Mouse (Mus musculus) stomach, embryonic 16.5 days (tissue): ENCODE measurements around the gene Mllt11. TPM values are rescaled to one million over a fixed set of nuclear protein-coding genes. Genes with fewer than 3 reads are reported as not detected.
A peak's percentile ranks its signal among the peaks of the same experiment; 100 is the strongest.

Source experiments
- ATAC-seq: fragments of 200-750 bp; cut with Nextera tagmentation; 2 replicates; pipeline ENCODE4 v1.8.0; 2017; ENCODE audit warnings: moderate number of reproducible peaks, moderate TSS enrichment; ENCODE audit not compliant: insufficient read depth, low FRiP score
- H3K27ac ChIP-seq: fragments of 300-500 bp; sonication (generic); 2 replicates; pipeline ENCODE4 v1.5.1; 2014; ENCODE audit warnings: low read length
- H3K27me3 ChIP-seq: fragments of 300-500 bp; sonication (generic); 2 replicates; pipeline ENCODE4 v1.6.1; 2014; ENCODE audit warnings: low read length, control low read depth, mixed read lengths; ENCODE audit not compliant: control insufficient read depth, insufficient read depth
- H3K36me3 ChIP-seq: fragments of 300-500 bp; sonication (generic); 2 replicates; pipeline ENCODE4 v1.6.1; 2014; ENCODE audit warnings: low read length; ENCODE audit not compliant: control insufficient read depth, insufficient read depth
- H3K4me1 ChIP-seq: fragments of 300-500 bp; sonication (generic); 2 replicates; pipeline ENCODE4 v1.6.1; 2014; ENCODE audit warnings: low read length, control low read depth, mixed read lengths; ENCODE audit not compliant: control insufficient read depth, insufficient read depth
- H3K4me2 ChIP-seq: fragments of 300-500 bp; sonication (generic); 2 replicates; pipeline ENCODE4 v1.6.1; 2014; ENCODE audit warnings: low read depth, low read length, mixed read lengths
- H3K4me3 ChIP-seq: fragments of 300-500 bp; sonication (generic); replicated peaks from 2 replicates; pipeline ENCODE4 v1.5.1; 2014; ENCODE audit warnings: mild to moderate bottlenecking, low read length
- H3K9ac ChIP-seq: fragments of 300-500 bp; sonication (generic); 2 replicates; pipeline ENCODE4 v1.6.1; 2014; ENCODE audit warnings: low read length
- H3K9me3 ChIP-seq: fragments of 300-500 bp; sonication (generic); replicated peaks from 2 replicates; pipeline ENCODE4 v1.6.1; 2016; ENCODE audit warnings: low read length, control low read depth; ENCODE audit not compliant: control insufficient read depth
- WGBS: fragments of 180-500 bp; shearing (Covaris S2); extraction: QIAGEN DNeasy Blood & Tissue Kit; methylation state at CpG from one replicate; pipeline ENCODE4 v1.1.7; 2014; 5-methylcytosine and 5-hydroxymethylcytosine counted together
- polyA plus RNA-seq: library from polyadenylated mRNA; unstranded; fragments of >200 nt; fragmentation: Nextera tagmentation; extraction: Ambion mirVana; gene quantifications from 2 replicates; pipeline ENCODE4 v1.2.1, GENCODE M21; 2015

Mllt11 gene
- 16.2 and 16.6 TPM in 2 replicates for polyA plus RNA-seq

DNA sequence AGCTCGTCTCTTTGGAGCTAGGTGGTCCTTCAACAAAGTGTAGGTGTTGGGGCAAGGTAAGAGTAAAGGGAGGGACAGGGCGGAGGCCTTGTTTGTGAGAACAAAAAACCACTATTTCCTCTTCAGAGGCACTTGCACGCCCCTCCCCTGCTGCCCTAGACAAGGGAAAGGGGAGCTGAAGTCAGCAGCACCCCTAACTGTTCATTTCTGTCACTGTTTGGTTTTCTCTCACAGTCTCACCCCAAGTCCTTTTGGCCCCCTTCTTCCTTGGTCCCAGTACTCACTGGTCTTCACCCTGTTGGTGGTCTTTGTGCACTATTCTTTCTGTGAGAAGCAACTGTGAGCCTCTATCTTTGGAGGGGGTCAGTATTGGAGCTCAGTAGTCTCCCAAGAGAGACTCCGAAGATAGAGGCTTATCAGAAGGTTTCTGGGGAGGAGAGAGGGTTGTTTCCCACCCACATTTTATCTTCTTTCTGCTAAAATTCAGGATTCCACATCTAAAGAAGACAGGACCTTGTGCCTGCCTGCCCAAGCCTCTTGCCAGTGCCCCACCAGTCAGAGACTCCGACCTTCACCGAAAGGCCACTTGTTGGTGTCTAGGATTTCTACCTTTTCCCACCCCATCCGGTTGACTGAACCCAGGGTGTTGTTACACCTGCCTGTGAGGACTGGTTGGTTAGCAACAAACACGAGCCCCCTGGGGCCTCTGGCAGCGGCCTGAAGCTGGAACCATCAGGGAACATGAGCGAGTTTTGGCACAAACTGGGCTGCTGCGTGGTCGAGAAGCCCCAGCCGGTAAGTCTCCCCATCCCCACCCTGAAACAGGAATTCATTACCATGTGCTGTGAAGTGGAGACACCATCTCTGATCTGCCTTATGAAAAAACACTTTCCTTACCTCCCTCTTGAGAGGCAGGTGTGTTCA lies at the start of gene Mllt11:
TSS of gene Mllt11 (minus strand) at position 874 of the 924 bp plus-strand sequence.
- ATAC-seq = no peak
- Histone ChIP-seq H3K9ac (peak within 1 kb of the TSS; percentile 98), H3K27ac (peak within 1 kb of the TSS; percentile 99), H3K9me3 (no peaks in the 10 kb centered on the region), H3K4me1 (peaks cover 36% of the 10 kb centered on the region), H3K36me3 (peaks cover 42% of the 10 kb centered on the region), H3K4me3 (peak within 1 kb of the TSS; percentile 89), H3K27me3 (no peaks in the 10 kb centered on the region), H3K4me2 (peak within 1 kb of the TSS; percentile 88)
- 71% methylated on average over 13 of the region's 13 CpGs for WGBS

DNA sequence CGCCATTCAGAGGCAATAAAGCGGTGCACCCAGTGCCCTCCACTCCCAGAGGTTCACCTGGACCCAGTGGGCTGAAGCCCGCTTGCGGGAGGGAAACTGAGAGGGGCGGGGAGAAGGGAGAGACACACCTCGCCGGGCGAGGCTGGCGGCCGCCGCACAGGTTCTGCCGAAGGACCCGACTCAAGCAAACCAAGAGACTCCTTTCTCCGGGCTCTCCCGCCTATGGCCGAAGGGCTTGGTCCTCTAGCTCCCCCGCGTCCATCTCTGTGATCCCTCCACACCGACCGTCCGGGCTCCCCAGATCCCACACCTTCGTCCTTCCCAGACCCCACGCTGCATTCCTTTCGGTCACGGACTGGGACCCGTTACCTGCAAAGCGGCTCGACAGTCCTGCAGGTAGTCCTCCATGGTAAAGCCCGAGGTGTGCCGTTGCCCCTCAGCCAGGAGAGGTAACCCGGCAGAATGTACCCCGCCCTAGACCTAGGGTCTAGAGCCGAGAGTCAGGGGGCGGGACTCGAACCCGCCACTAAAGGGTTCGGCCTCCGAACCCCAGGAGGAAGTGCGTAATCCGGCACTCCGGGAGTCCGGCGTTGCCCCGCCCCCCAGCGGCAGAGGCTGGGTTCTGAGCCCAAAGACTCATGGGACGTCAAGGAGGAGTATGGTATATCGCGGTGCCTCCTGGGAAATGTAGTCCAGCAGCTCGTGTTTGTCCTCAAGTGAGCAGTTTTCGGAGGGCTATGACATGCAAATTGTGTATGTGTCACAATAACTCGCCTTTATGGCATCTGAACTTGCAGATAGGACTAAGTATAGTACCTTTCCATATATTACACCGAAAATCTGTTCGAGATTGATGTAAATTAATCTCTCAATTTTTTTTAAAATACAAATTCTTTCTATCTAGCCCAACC lies 49.5 kb upstream of the Mllt11 start, which contains the start of the genes Mindy1 and Prune1:
TSS of gene Mindy1 (plus strand) at position 130 of the 911 bp plus-strand sequence.
TSS of gene Prune1 (minus strand) at position 861 of the 911 bp plus-strand sequence.
- Histone ChIP-seq H3K27me3 (no peaks in the 10 kb centered on the region), H3K9ac (peak within 1 kb of the TSS; percentile 90), H3K4me3 (peak within 1 kb of the TSS; percentile 83), H3K27ac (peak within 1 kb of the TSS; percentile 99), H3K9me3 (no peaks in the 10 kb centered on the region), H3K4me2 (peak within 1 kb of the TSS; percentile 95), H3K4me1 (peaks cover 24% of the 10 kb centered on the region), H3K36me3 (no peaks in the 10 kb centered on the region)
- ATAC-seq = peak; percentile 91
- WGBS = under 1% methylated on average over 53 of the region's 53 CpGs

DNA sequence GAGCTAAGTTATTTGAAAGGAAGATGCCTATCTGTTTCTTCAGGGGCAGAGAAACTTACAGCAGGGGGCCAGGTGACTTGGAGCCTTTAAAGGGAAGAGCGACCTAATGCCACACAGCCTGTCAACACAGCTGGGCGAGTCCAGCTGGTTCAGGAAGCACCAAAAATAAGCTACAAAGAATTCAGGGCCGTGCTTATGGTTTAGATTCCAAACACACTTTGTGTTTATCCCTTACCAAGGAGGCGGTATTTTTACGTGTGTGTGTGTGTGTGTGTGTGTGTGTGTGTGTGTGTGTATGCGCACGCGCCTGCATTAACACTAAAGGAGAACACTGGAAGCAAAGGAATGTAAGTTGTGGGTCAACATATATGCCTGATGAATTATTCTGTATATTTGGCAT lies 48.8 kb upstream of the Mllt11 start:
- Histone ChIP-seq H3K9ac (peak overlapping the region; percentile 90), H3K9me3 (no peaks in the 10 kb centered on the region), H3K4me1 (peaks cover 24% of the 10 kb centered on the region), H3K4me2 (peak overlapping the region; percentile 95), H3K27me3 (no peaks in the 10 kb centered on the region), H3K4me3 (peak overlapping the region; percentile 83), H3K27ac (peak overlapping the region; percentile 94), H3K36me3 (no peaks in the 10 kb centered on the region)
- ATAC-seq = no peak
- 6% methylated on average over 8 of the region's 8 CpGs for WGBS

DNA sequence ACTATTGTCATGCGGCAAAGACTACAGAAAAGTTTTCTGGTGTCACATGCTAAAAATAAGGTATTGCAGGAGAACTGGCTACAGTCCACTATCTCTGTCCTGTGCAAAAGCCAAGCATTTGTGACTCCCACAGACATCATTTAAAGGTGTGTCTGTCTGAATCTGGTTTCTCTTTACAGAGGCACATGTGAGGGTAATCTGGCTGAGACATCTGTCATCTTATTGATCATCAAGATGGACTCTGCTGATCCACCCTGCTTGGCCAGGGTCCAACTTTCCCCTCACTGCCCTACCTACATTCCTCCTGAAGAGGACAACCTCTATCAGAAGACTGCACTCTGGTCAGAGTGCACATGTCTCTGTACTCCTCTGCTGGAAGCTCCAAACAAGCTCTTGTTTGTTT lies 45.2 kb upstream of the Mllt11 start:
- no peaks in the 10 kb centered on the region for H3K9me3 ChIP-seq
- H3K36me3 ChIP-seq = no peaks in the 10 kb centered on the region
- 0 out of 2 replicates have a peak overlapping the region, but pooled peaks have one; percentile 10 for H3K27ac ChIP-seq
- no peak for ATAC-seq
- H3K4me2 ChIP-seq = no peak overlapping the region
- H3K4me1 ChIP-seq = peaks cover 10% of the 10 kb centered on the region
- H3K4me3 ChIP-seq = no peak overlapping the region
- H3K9ac ChIP-seq = no peak overlapping the region
- H3K27me3 ChIP-seq = no peaks in the 10 kb centered on the region
- 84% methylated on average over 1 of the region's 1 CpGs for WGBS

DNA sequence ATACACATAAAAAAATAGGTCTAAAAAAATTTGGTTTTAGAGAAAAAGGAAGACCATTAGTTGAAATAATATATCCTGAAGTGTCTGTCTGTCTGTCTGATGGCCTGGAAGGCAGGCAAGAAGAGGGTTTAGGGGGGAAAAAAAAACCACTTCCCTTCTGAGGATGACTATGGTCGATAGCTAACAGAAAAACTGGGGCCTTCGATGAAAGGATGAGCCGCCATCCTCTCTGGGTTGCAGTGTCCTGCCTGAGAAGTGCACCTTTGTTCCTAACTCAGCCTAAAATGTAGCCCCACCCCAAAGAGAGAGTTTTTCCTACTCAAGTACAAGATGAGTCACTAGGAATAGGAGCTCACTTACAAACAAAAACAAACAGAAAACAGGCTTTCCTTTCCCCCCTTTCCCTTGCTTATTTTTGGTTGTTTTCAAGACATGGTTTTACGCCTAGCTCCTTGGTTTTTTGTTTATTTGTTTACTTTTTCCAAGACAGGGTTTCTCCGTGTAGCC lies 44.5 kb upstream of the Mllt11 start:
- no peak for ATAC-seq
- H3K9ac ChIP-seq = no peak overlapping the region
- no peaks in the 10 kb centered on the region for H3K27me3 ChIP-seq

DNA sequence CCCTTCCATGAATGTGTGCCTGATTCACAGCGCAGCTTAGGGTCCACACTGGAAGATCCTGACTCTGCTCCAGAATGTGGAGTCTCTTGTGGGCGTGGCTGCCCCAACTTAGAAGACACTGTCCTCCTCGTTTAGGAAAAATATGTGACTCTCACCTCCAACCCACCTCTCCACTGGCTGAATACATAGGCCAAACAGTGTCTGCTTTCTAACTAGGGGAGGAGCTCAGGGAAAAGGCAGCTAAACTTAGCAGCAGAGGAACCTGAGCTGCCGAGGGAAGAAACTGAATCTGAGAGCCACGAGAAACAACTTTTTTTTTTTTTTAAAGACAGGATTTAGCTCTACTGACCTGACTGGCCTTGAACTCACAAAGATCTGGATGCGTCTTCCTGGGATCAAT lies 43.2 kb upstream of the Mllt11 start:
- Histone ChIP-seq H3K4me3 (no peak overlapping the region), H3K9ac (no peak overlapping the region), H3K4me1 (peaks cover 6% of the 10 kb centered on the region; the same call in 1 of the 2 replicates), H3K9me3 (no peaks in the 10 kb centered on the region), H3K4me2 (no peak overlapping the region), H3K27ac (no peak overlapping the region), H3K27me3 (no peaks in the 10 kb centered on the region), H3K36me3 (no peaks in the 10 kb centered on the region)
- no peak for ATAC-seq
- 66% methylated on average over 6 of the region's 6 CpGs for WGBS

More for the DNA sequence above, 44.5 kb upstream of the Mllt11 start:
- H3K36me3 ChIP-seq = no peaks in the 10 kb centered on the region
- no peak overlapping the region for H3K4me3 ChIP-seq
- H3K9me3 ChIP-seq = no peaks in the 10 kb centered on the region
- no peak overlapping the region for H3K4me2 ChIP-seq
- peaks cover 10% of the 10 kb centered on the region for H3K4me1 ChIP-seq
- H3K27ac ChIP-seq = no peak overlapping the region
- WGBS = 68% methylated on average over 5 of the region's 5 CpGs

DNA sequence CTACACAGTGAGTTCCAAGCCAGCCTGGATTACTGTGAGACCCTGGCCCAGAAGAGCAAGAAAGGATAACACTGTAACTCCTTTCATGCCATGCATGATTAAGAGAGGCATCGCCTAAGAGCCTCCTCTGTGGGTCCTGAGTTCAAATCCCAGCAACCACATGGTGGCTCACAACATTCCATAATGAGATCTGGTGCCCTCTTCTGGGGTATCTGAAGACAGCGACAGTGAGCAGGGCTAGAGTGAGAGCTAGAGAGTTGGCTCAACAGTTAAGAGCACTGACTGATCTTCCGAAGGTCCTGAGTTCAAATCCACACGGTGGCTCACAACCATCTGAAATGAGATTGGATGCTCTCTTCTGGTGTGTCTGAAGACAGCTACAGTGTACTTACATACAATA lies 42.5 kb upstream of the Mllt11 start:
- Histone ChIP-seq H3K36me3 (no peaks in the 10 kb centered on the region), H3K27me3 (no peaks in the 10 kb centered on the region), H3K9me3 (no peaks in the 10 kb centered on the region), H3K4me2 (no peak overlapping the region), H3K9ac (no peak overlapping the region), H3K4me1 (peaks cover 6% of the 10 kb centered on the region; the same call in 1 of the 2 replicates), H3K27ac (no peak overlapping the region), H3K4me3 (no peak overlapping the region)
- WGBS = 94% methylated on average over 4 of the region's 4 CpGs
- ATAC-seq = no peak

DNA sequence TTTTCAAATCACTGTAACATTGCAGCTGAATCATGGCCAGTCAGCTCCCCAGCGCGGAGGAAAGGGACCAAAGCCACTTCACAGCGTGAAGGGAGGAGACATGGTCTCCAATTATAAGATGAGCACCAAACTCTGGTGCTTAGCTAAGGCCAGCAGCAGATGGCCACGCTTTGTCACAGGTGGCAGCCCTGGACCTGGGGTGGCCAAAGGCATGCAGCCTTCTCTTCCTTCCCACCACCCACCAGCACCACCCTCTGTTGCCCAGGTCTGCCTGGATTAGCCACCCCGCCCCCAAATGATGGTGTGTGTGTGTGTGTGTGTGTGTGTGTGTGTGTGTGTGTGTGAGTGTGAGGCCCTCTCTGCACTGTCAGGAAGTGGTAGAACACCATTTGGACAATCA lies 41.5 kb upstream of the Mllt11 start:
- H3K36me3 ChIP-seq = no peaks in the 10 kb centered on the region
- 88% methylated on average over 5 of the region's 5 CpGs for WGBS
- peaks cover 6% of the 10 kb centered on the region; the same call in 1 of the 2 replicates for H3K4me1 ChIP-seq
- H3K27ac ChIP-seq = no peak overlapping the region
- no peak for ATAC-seq
- no peak overlapping the region for H3K9ac ChIP-seq
- no peak overlapping the region for H3K4me3 ChIP-seq
- H3K4me2 ChIP-seq = no peak overlapping the region
- H3K27me3 ChIP-seq = no peaks in the 10 kb centered on the region
- H3K9me3 ChIP-seq = no peaks in the 10 kb centered on the region
